Mouse (Mus musculus) intestine, embryonic 15.5 days (tissue): ENCODE data around the gene Iqschfp. TPM values are rescaled to one million over a fixed set of nuclear protein-coding genes. Genes with fewer than 3 reads are reported as not detected.
"Not testable (repeated sequence)": the region's sequence is repeated elsewhere in the genome, so short reads cannot be mapped to it uniquely, and the experiment has no call there.

Source experiments
- ATAC-seq: fragments of 200-750 bp; cut with Nextera tagmentation; 2 replicates; pipeline ENCODE4 v1.8.0; 2017; ENCODE audit warnings: moderate TSS enrichment, moderate library complexity
- H3K27ac ChIP-seq: fragments of 300-500 bp; sonication (generic); 2 replicates; pipeline ENCODE4 v1.5.1; 2015; ENCODE audit warnings: mild to moderate bottlenecking, inconsistent platforms
- H3K27me3 ChIP-seq: fragments of 300-500 bp; sonication (generic); replicated peaks from 2 replicates; pipeline ENCODE4 v1.6.1; 2015; ENCODE audit warnings: inconsistent platforms
- H3K36me3 ChIP-seq: fragments of 300-500 bp; sonication (generic); 2 replicates; pipeline ENCODE4 v1.6.1; 2015; ENCODE audit warnings: inconsistent platforms
- H3K4me1 ChIP-seq: fragments of 300-500 bp; sonication (generic); replicated peaks from 2 replicates; pipeline ENCODE4 v1.6.1; 2015; ENCODE audit warnings: inconsistent platforms
- H3K4me2 ChIP-seq: fragments of 300-500 bp; sonication (generic); replicated peaks from 2 replicates; pipeline ENCODE4 v1.6.1; 2015; ENCODE audit warnings: mild to moderate bottlenecking, inconsistent platforms
- H3K4me3 ChIP-seq: fragments of 300-500 bp; sonication (generic); replicated peaks from 2 replicates; pipeline ENCODE4 v1.5.1; 2015; ENCODE audit warnings: inconsistent platforms
- H3K9ac ChIP-seq: fragments of 300-500 bp; sonication (generic); 2 replicates; pipeline ENCODE4 v1.6.1; 2015; ENCODE audit warnings: inconsistent platforms
- H3K9me3 ChIP-seq: fragments of 300-500 bp; sonication (generic); 2 replicates; pipeline ENCODE4 v1.6.1; 2016; ENCODE audit warnings: inconsistent platforms
- WGBS: fragments of 180-500 bp; shearing (Covaris S2); methylation state at CpG from one replicate; pipeline ENCODE4 v1.1.7; 2015; 5-methylcytosine and 5-hydroxymethylcytosine counted together
- polyA plus RNA-seq: library from polyadenylated mRNA; unstranded; fragments of >200 nt; fragmentation: Nextera tagmentation; extraction: Ambion mirVana; gene quantifications from 2 replicates; pipeline ENCODE4 v1.2.1, GENCODE M21; 2015

Iqschfp gene
- polyA plus RNA-seq, 1 experiment from 2014 or later = not detected

GRCm38 (mm10) chr3:68055071-68055470 is 163.0 kb downstream of the Iqschfp start:
- H3K9me3 ChIP-seq = no peaks in the 10 kb centered on the region
- no peak overlapping the region for H3K9ac ChIP-seq
- ATAC-seq = no peak
- H3K27ac ChIP-seq = no peak overlapping the region
- H3K36me3 ChIP-seq = no peaks in the 10 kb centered on the region
- H3K4me3 ChIP-seq = no peak overlapping the region
- no peak overlapping the region for H3K4me2 ChIP-seq
- H3K27me3 ChIP-seq = no peaks in the 10 kb centered on the region
- 58% methylated on average over 13 of the region's 13 CpGs for WGBS
- H3K4me1 ChIP-seq = no peaks in the 10 kb centered on the region

GRCm38 (mm10) chr3:68056373-68057275 is 164.6 kb downstream of the Iqschfp start:
- 46% methylated on average over 23 of the region's 23 CpGs for WGBS
- no peak overlapping the region for H3K9ac ChIP-seq

GRCm38 (mm10) chr3:68059162-68059800 is 167.2 kb downstream of the Iqschfp start:
- Histone ChIP-seq H3K4me3 (no peak overlapping the region), H3K27ac (no peak overlapping the region), H3K9ac (no peak overlapping the region), H3K27me3 (no peaks in the 10 kb centered on the region), H3K4me1 (no peaks in the 10 kb centered on the region), H3K4me2 (no peak overlapping the region), H3K9me3 (no peaks in the 10 kb centered on the region), H3K36me3 (no peaks in the 10 kb centered on the region)
- no peak for ATAC-seq
- 49% methylated on average over 2 of the region's 2 CpGs for WGBS

More at GRCm38 (mm10) chr3:68056373-68057275, 164.6 kb downstream of the Iqschfp start:
- ATAC-seq = no peak
- peak overlapping the region; percentile 29 for H3K4me3 ChIP-seq
- no peaks in the 10 kb centered on the region for H3K9me3 ChIP-seq
- no peak overlapping the region for H3K27ac ChIP-seq
- no peaks in the 10 kb centered on the region for H3K27me3 ChIP-seq
- peak overlapping the region; percentile 42 for H3K4me2 ChIP-seq
- H3K36me3 ChIP-seq = no peaks in the 10 kb centered on the region
- H3K4me1 ChIP-seq = no peaks in the 10 kb centered on the region

GRCm38 (mm10) chr3:68064731-68065130 is 172.7 kb downstream of the Iqschfp start, which contains the start of gene Schip1:
Schip1 (plus strand) TSS chr3:68064802.
- Histone ChIP-seq H3K36me3 (no peaks in the 10 kb centered on the region), H3K9me3 (no peaks in the 10 kb centered on the region), H3K4me1 (no peaks in the 10 kb centered on the region), H3K4me2 (no peak within 1 kb of the TSS), H3K27ac (no peak within 1 kb of the TSS), H3K9ac (no peak within 1 kb of the TSS), H3K27me3 (no peaks in the 10 kb centered on the region), H3K4me3 (no peak within 1 kb of the TSS)
- ATAC-seq = no peak
- WGBS = 23% methylated on average over 12 of the region's 12 CpGs

GRCm38 (mm10) chr3:68071395-68072386 is 179.7 kb downstream of the Iqschfp start:
- H3K36me3 ChIP-seq = no peaks in the 10 kb centered on the region
- H3K27ac ChIP-seq = no peak overlapping the region
- no peak overlapping the region for H3K9ac ChIP-seq
- 76% methylated on average over 9 of the region's 9 CpGs for WGBS
- H3K27me3 ChIP-seq = no peaks in the 10 kb centered on the region
- no peak overlapping the region for H3K4me3 ChIP-seq
- H3K9me3 ChIP-seq = no peaks in the 10 kb centered on the region
- no peak for ATAC-seq
- H3K4me2 ChIP-seq = no peak overlapping the region
- H3K4me1 ChIP-seq = no peaks in the 10 kb centered on the region

- no peak for ATAC-seq
- WGBS = 69% methylated on average over 4 of the region's 4 CpGs
- Histone ChIP-seq H3K9ac (no peak overlapping the region), H3K27me3 (no peaks in the 10 kb centered on the region), H3K4me3 (no peak overlapping the region), H3K27ac (no peak overlapping the region), H3K4me1 (no peaks in the 10 kb centered on the region), H3K36me3 (no peaks in the 10 kb centered on the region), H3K4me2 (no peak overlapping the region), H3K9me3 (no peaks in the 10 kb centered on the region)
These were observed 185.4 kb downstream of the Iqschfp start for GRCm38 (mm10) chr3:68077406-68077805.

- Histone ChIP-seq H3K4me2 (no peak overlapping the region), H3K4me3 (no peak overlapping the region), H3K27me3 (no peaks in the 10 kb centered on the region), H3K9ac (no peak overlapping the region), H3K4me1 (no peaks in the 10 kb centered on the region), H3K27ac (no peak overlapping the region), H3K36me3 (no peaks in the 10 kb centered on the region), H3K9me3 (no peaks in the 10 kb centered on the region)
- no peak for ATAC-seq
- WGBS = 81% methylated on average over 2 of the region's 2 CpGs
These were observed 193.0 kb downstream of the Iqschfp start for GRCm38 (mm10) chr3:68085024-68085423.

- Histone ChIP-seq H3K27ac (no peak overlapping the region), H3K4me3 (no peak overlapping the region), H3K4me2 (no peak overlapping the region), H3K9me3 (no peaks in the 10 kb centered on the region), H3K36me3 (no peaks in the 10 kb centered on the region), H3K9ac (no peak overlapping the region), H3K27me3 (no peaks in the 10 kb centered on the region), H3K4me1 (no peaks in the 10 kb centered on the region)
- no peak for ATAC-seq
- WGBS = 81% methylated on average over 4 of the region's 4 CpGs
These were observed 200.1 kb downstream of the Iqschfp start for GRCm38 (mm10) chr3:68092108-68092507.

- Histone ChIP-seq H3K36me3 (no peaks in the 10 kb centered on the region), H3K4me2 (no peak overlapping the region), H3K9ac (no peak overlapping the region), H3K4me3 (no peak overlapping the region), H3K27me3 (no peaks in the 10 kb centered on the region), H3K9me3 (no peaks in the 10 kb centered on the region), H3K27ac (no peak overlapping the region), H3K4me1 (no peaks in the 10 kb centered on the region)
- 69% methylated on average over 4 of the region's 4 CpGs for WGBS
- no peak for ATAC-seq
These were observed 204.8 kb downstream of the Iqschfp start for GRCm38 (mm10) chr3:68096724-68097431.

- WGBS = 85% methylated on average over 6 of the region's 6 CpGs
These were observed 207.5 kb downstream of the Iqschfp start for GRCm38 (mm10) chr3:68099561-68099960.

GRCm38 (mm10) chr3:68101343-68101742 is 209.3 kb downstream of the Iqschfp start:
- no peaks in the 10 kb centered on the region for H3K9me3 ChIP-seq
- no peaks in the 10 kb centered on the region for H3K4me1 ChIP-seq
- WGBS = 58% methylated on average over 4 of the region's 4 CpGs
- no peak overlapping the region for H3K4me2 ChIP-seq
- H3K27ac ChIP-seq = no peak overlapping the region
- H3K36me3 ChIP-seq = no peaks in the 10 kb centered on the region
- no peaks in the 10 kb centered on the region for H3K27me3 ChIP-seq
- no peak overlapping the region for H3K9ac ChIP-seq
- H3K4me3 ChIP-seq = no peak overlapping the region
- ATAC-seq = no peak

More at GRCm38 (mm10) chr3:68099561-68099960, 207.5 kb downstream of the Iqschfp start:
- H3K4me2 ChIP-seq, H3K4me1 ChIP-seq, H3K27me3 ChIP-seq, H3K9me3 ChIP-seq, ATAC-seq, H3K9ac ChIP-seq, H3K36me3 ChIP-seq, H3K4me3 ChIP-seq, H3K27ac ChIP-seq: not testable (repeated sequence)
